8 mouse cellular contexts compared by ENCODE assay signal in genomic region chr1:179547176-179547575, GRCm38 (mm10). TPM values are rescaled to one million over a fixed set of nuclear protein-coding genes. Genes with fewer than 3 reads are reported as not detected.
DNase-seq lines count a peak whose midpoint lies in the region; ATAC-seq and TF ChIP-seq lines count a peak whose summit lies in the region.

No protein-coding gene starts in this region.

- ATAC-seq in hindbrain, embryonic 16.5 days, result no peak
- no peak for ATAC-seq in midbrain, embryonic 14.5 days (ENCODE audit: low FRiP score, low TSS enrichment)

- H3K27ac ChIP-seq in kidney, adult 2 months (ENCODE audit: insufficient read depth, low read depth, low read length), result no peak overlapping the region
- no peak overlapping the region for H3K27ac ChIP-seq in bone marrow macrophage, adult 2 months (ENCODE audit: insufficient read depth, low read depth, low read length)
- peak overlapping the region; percentile 46; the same call in 1 of the 2 replicates for H3K27ac ChIP-seq in hindbrain, embryonic 16.5 days (ENCODE audit: low read depth, low read length)
- H3K27ac ChIP-seq in midbrain, embryonic 14.5 days (replicated peaks; ENCODE audit: low read depth, low read length), result no peak overlapping the region

- H3K36me3 ChIP-seq in kidney, adult 2 months (ENCODE audit: control insufficient read depth, insufficient read depth, low read length), result no peaks in the 10 kb centered on the region
- H3K36me3 ChIP-seq in hindbrain, embryonic 16.5 days (ENCODE audit: control insufficient read depth, insufficient read depth, low read length), result peaks cover 3% of the 10 kb centered on the region; the same call in 1 of the 2 replicates
- peaks cover 4% of the 10 kb centered on the region; the same call in 1 of the 2 replicates for H3K36me3 ChIP-seq in midbrain, embryonic 14.5 days (ENCODE audit: control insufficient read depth, insufficient read depth, low read length)

- no peak for TF ChIP-seq POLR2A in kidney, adult 2 months (IDR thresholded peaks at IDR 0.05; ENCODE audit: low read depth, low read length)
- TF ChIP-seq POLR2A in bone marrow macrophage, adult 2 months (IDR thresholded peaks at IDR 0.05; ENCODE audit: borderline replicate concordance, low read depth, low read length), result no peak

- H3K4me2 ChIP-seq in hindbrain, embryonic 16.5 days (ENCODE audit: low read length), result peak overlapping the region; percentile 84
- H3K4me2 ChIP-seq in midbrain, embryonic 14.5 days (ENCODE audit: low read length), result peak overlapping the region; percentile 53

- no peaks in the 10 kb centered on the region for H3K9me3 ChIP-seq in hindbrain, embryonic 16.5 days (ENCODE audit: control insufficient read depth, low read length)
- no peaks in the 10 kb centered on the region for H3K9me3 ChIP-seq in midbrain, embryonic 14.5 days (ENCODE audit: control insufficient read depth, low read length)

- H3K27me3 ChIP-seq in kidney, adult 2 months (replicated peaks; ENCODE audit: control insufficient read depth, insufficient read depth, low read length), result no peaks in the 10 kb centered on the region
- H3K27me3 ChIP-seq in hindbrain, embryonic 16.5 days (replicated peaks; ENCODE audit: control insufficient read depth, insufficient read depth, low read length), result no peaks in the 10 kb centered on the region
- no peaks in the 10 kb centered on the region for H3K27me3 ChIP-seq in midbrain, embryonic 14.5 days (ENCODE audit: control insufficient read depth, insufficient read depth, low read length)

- H3K9ac ChIP-seq in hindbrain, embryonic 16.5 days (ENCODE audit: low read depth, low read length), result peak overlapping the region; percentile 33
- peak overlapping the region; percentile 76 for H3K9ac ChIP-seq in midbrain, embryonic 14.5 days (replicated peaks; ENCODE audit: low read length)

- H3K4me3 ChIP-seq in kidney, adult 2 months (ENCODE audit: insufficient read depth, low read depth, low read length), result peak overlapping the region; percentile 14; the same call in 1 of the 2 replicates
- H3K4me3 ChIP-seq in bone marrow macrophage, adult 2 months (ENCODE audit: insufficient read depth, low read length), result peak overlapping the region; percentile 95
- peak overlapping the region; percentile 88 for H3K4me3 ChIP-seq in hindbrain, embryonic 16.5 days (ENCODE audit: low read length)
- H3K4me3 ChIP-seq in midbrain, embryonic 14.5 days (replicated peaks; ENCODE audit: low read depth, low read length), result peak overlapping the region; percentile 70

- TF ChIP-seq CTCF in kidney, adult 2 months (conservative IDR thresholded peaks at IDR 0.05; ENCODE audit: insufficient read depth, insufficient read length, low read depth, low read length), result no peak
- TF ChIP-seq CTCF in bone marrow macrophage, adult 2 months (IDR thresholded peaks at IDR 0.05; ENCODE audit: low read depth, low read length), result no peak

- 8% methylated on average over 5 of the region's 5 CpGs for WGBS in kidney, adult 2 months
- WGBS in hindbrain, embryonic 16.5 days, result 9% methylated on average over 5 of the region's 5 CpGs
- WGBS in midbrain, embryonic 14.5 days, result 8% methylated on average over 5 of the region's 5 CpGs

- H3K4me1 ChIP-seq in kidney, adult 2 months (ENCODE audit: control insufficient read depth, insufficient read depth, low read length), result peaks cover 11% of the 10 kb centered on the region; the same call in 1 of the 2 replicates
- H3K4me1 ChIP-seq in bone marrow macrophage, adult 2 months (ENCODE audit: control insufficient read depth, insufficient read depth, low read length), result peaks cover 28% of the 10 kb centered on the region
- H3K4me1 ChIP-seq in hindbrain, embryonic 16.5 days (ENCODE audit: control insufficient read depth, insufficient read depth, low read depth, low read length), result peaks cover 26% of the 10 kb centered on the region
- H3K4me1 ChIP-seq in midbrain, embryonic 14.5 days (ENCODE audit: control insufficient read depth, insufficient read depth, low read length), result peaks cover 22% of the 10 kb centered on the region

- peak; percentile 46 for DNase-seq in kidney, adult 2 months
- no peak for DNase-seq in kidney, postnatal 36 days
- DNase-seq in midbrain, embryonic 14.5 days, result peak; percentile 39
- DNase-seq in right cerebral cortex, postnatal 36 days (ENCODE audit: low spot score in 2 of 2), result no peak
- no peak for DNase-seq in spleen, adult 18-20 months
- DNase-seq in thymus, postnatal 4 days, result no peak

RNA-seq across cellular contexts. Expression of gene Cnst, which starts 1.0 kb away (rescaled TPM):
- 11.1 and 11.6 TPM in 2 replicates for polyA plus RNA-seq in kidney, adult 2 months (2012; rRNA removed)
- polyA plus RNA-seq in bone marrow macrophage, adult 2 months (2012; ENCODE audit: insufficient read depth, insufficient read length, missing spikeins), result 8.9 and 11.9 TPM in 2 replicates
- 25.1 and 30.0 TPM in 2 replicates for polyA plus RNA-seq in hindbrain, embryonic 16.5 days (2015; fragmentation: Nextera tagmentation; extraction: Ambion mirVana)
- 20.7 and 28.0 TPM in 2 replicates for polyA plus RNA-seq in midbrain, embryonic 14.5 days (2014; fragmentation: Nextera tagmentation; extraction: Ambion mirVana)

RNA-seq across cellular contexts. Expression of gene Tfb2m, which starts 1.1 kb away (rescaled TPM):
- 14.9 and 18.8 TPM in 2 replicates for polyA plus RNA-seq in kidney, adult 2 months (2012; rRNA removed)
- polyA plus RNA-seq in bone marrow macrophage, adult 2 months (2012; ENCODE audit: insufficient read depth, insufficient read length, missing spikeins), result 17.1 and 27.9 TPM in 2 replicates
- polyA plus RNA-seq in hindbrain, embryonic 16.5 days (2015; fragmentation: Nextera tagmentation; extraction: Ambion mirVana), result 28.2 and 31.5 TPM in 2 replicates
- 28.4 and 32.6 TPM in 2 replicates for polyA plus RNA-seq in midbrain, embryonic 14.5 days (2014; fragmentation: Nextera tagmentation; extraction: Ambion mirVana)

RNA-seq across cellular contexts. Expression of gene Smyd3, which starts 29.3 kb away (rescaled TPM):
- 4.0 and 5.2 TPM in 2 replicates for polyA plus RNA-seq in kidney, adult 2 months (2012; rRNA removed)
- polyA plus RNA-seq in bone marrow macrophage, adult 2 months (2012; ENCODE audit: insufficient read depth, insufficient read length, missing spikeins), result 19.9 and 20.3 TPM in 2 replicates
- polyA plus RNA-seq in hindbrain, embryonic 16.5 days (2015; fragmentation: Nextera tagmentation; extraction: Ambion mirVana), result 28.3 and 28.5 TPM in 2 replicates
- 14.4 and 21.5 TPM in 2 replicates for polyA plus RNA-seq in midbrain, embryonic 14.5 days (2014; fragmentation: Nextera tagmentation; extraction: Ambion mirVana)

Comparison
In these comparisons a context has a peak if more than half of its experiments do, and no peak if none do; other contexts are left out.
1. DNase-seq: peak in kidney, adult 2 months (single experiment) and midbrain, embryonic 14.5 days (single experiment); none in kidney, postnatal 36 days (0 of 2), right cerebral cortex, postnatal 36 days (0 of 2), spleen, adult 18-20 months (0 of 2) and thymus, postnatal 4 days (single experiment).
2. H3K4me3 ChIP-seq: peak in every context shown above with its lines; median percentile 95 in bone marrow macrophage, adult 2 months; 88 in hindbrain, embryonic 16.5 days; 70 in midbrain, embryonic 14.5 days; 14 in kidney, adult 2 months.